Mouse (Mus musculus) ES-E14 (cell line): ENCODE measurements around the gene Vrk1.

Source experiments
- HCFC1 ChIP-seq: IDR thresholded peaks from 2 replicates; pipeline ENCODE4 v1.6.1; 2012; ENCODE audit warnings: low read length, inconsistent platforms, borderline replicate concordance; ENCODE audit not compliant: insufficient read depth
- ZC3H11A ChIP-seq: IDR thresholded peaks from 2 replicates; pipeline ENCODE4 v1.6.1; 2012; ENCODE audit warnings: low read depth, mild to moderate bottlenecking, inconsistent platforms, low read length, borderline replicate concordance

GRCm38 (mm10) chr12:106107272-106107671 is 97.2 kb downstream of the Vrk1 start:
- TF ChIP-seq HCFC1 (no peak), ZC3H11A (no peak)
